Mouse (Mus musculus) ES-E14 (cell line): ENCODE results near the gene Asic2. TPM values are rescaled to one million over a fixed set of nuclear protein-coding genes. Genes with fewer than 3 reads are reported as not detected.

ENCODE experiments used
- DNase-seq: peaks from one replicate; pipeline ENCODE4 v3.0.0-alpha.2; 2013; ENCODE audit warnings: low read depth, low spot score
- H3K27ac ChIP-seq: 2 replicates; pipeline ENCODE4 v1.5.1; 2012; ENCODE audit warnings: low read depth, mild to moderate bottlenecking, low read length, moderate library complexity, mixed read lengths; ENCODE audit not compliant: poor library complexity, insufficient read depth, severe bottlenecking
- H3K36me3 ChIP-seq: 2 replicates; pipeline ENCODE4 v1.6.1; 2012; ENCODE audit warnings: mild to moderate bottlenecking, low read length, moderate library complexity, mixed read lengths; ENCODE audit not compliant: control insufficient read depth, poor library complexity, insufficient read depth, severe bottlenecking
- H3K4me1 ChIP-seq, 2 experiments: fragments of 150-350 bp in 1 of 2; sonication (generic) in 1 of 2; 2 replicates each; pipeline ENCODE4 v1.6.1; 2012; ENCODE audit warnings: low read length in 2 of 2, mild to moderate bottlenecking in 1 of 2, mixed read lengths in 1 of 2; ENCODE audit not compliant: control insufficient read depth in 2 of 2, insufficient read depth in 2 of 2, poor library complexity in 1 of 2
- H3K4me3 ChIP-seq, 2 experiments: fragments of 150-350 bp in 1 of 2; sonication (generic) in 1 of 2; 2 replicates each; pipeline ENCODE4 v1.5.1; 2012; ENCODE audit warnings: low read length in 2 of 2, low read depth in 1 of 2, mild to moderate bottlenecking in 1 of 2, mixed read lengths in 1 of 2; ENCODE audit not compliant: insufficient read depth in 1 of 2, poor library complexity in 1 of 2, severe bottlenecking in 1 of 2
- H3K9ac ChIP-seq: 2 replicates; pipeline ENCODE4 v1.6.1; 2012; ENCODE audit warnings: low read depth, mild to moderate bottlenecking, low read length, mixed read lengths; ENCODE audit not compliant: poor library complexity, insufficient read depth, severe bottlenecking
- H3K9me3 ChIP-seq: fragments of 150-350 bp; sonication (generic); 2 replicates; pipeline ENCODE4 v1.6.1; 2012; ENCODE audit warnings: low read depth, mild to moderate bottlenecking, low read length; ENCODE audit not compliant: control insufficient read depth, insufficient read depth
- CHD2 ChIP-seq: IDR thresholded peaks from 2 replicates; pipeline ENCODE4 v1.6.1; 2014; ENCODE audit warnings: mild to moderate bottlenecking, low read depth, low read length, inconsistent platforms
- HCFC1 ChIP-seq: IDR thresholded peaks from 2 replicates; pipeline ENCODE4 v1.6.1; 2012; ENCODE audit warnings: low read length, inconsistent platforms, borderline replicate concordance; ENCODE audit not compliant: insufficient read depth
- MAFK ChIP-seq: IDR thresholded peaks from 2 replicates; pipeline ENCODE4 v1.6.1; 2014; ENCODE audit warnings: mild to moderate bottlenecking, low read depth, low read length, inconsistent platforms; ENCODE audit not compliant: insufficient read depth
- ZC3H11A ChIP-seq: IDR thresholded peaks from 2 replicates; pipeline ENCODE4 v1.6.1; 2012; ENCODE audit warnings: low read depth, mild to moderate bottlenecking, inconsistent platforms, low read length, borderline replicate concordance
- ZNF384 ChIP-seq: IDR thresholded peaks from 2 replicates; pipeline ENCODE4 v1.6.1; 2012; ENCODE audit warnings: low read depth, low read length, inconsistent platforms
- in situ Hi-C, 2 experiments: fragments of 600-800 bp; cut with MboI; formaldehyde crosslinking; loops; one replicate each; pipeline ENCODE4 v1.15.1; 2025; ENCODE audit warnings: low sequenced_read_pairs in 2 of 2, inconsistent platforms in 1 of 2; ENCODE audit not compliant: unreplicated experiment in 2 of 2
- total RNA-seq: library from RNA; depleted of rRNA; stranded (reverse); fragments of 300-350 nt; gene quantifications from 2 replicates; pipeline ENCODE4 v1.2.3, GENCODE M21; 2012

Asic2 gene
- total RNA-seq, 1 experiment = 0.13 TPM

GRCm38 (mm10) chr11:81060077-81060476 is 908.2 kb downstream of the Asic2 start:
- in situ Hi-C loops = no loop called here

GRCm38 (mm10) chr11:81059546-81059945 is 908.7 kb downstream of the Asic2 start:
- Histone ChIP-seq H3K4me1 (no peaks in the 10 kb centered on the region), H3K27ac (no peak overlapping the region), H3K9ac (no peak overlapping the region), H3K36me3 (no peaks in the 10 kb centered on the region), H3K9me3 (no peaks in the 10 kb centered on the region), H3K4me3 (no peak overlapping the region)
- TF ChIP-seq ZNF384 = no peak
- TF ChIP-seq MAFK = no peak
- TF ChIP-seq ZC3H11A = no peak
- no peak for TF ChIP-seq CHD2
- no peak for TF ChIP-seq HCFC1
- in situ Hi-C loops = no loop called here
- no peak for DNase-seq

More at GRCm38 (mm10) chr11:81060077-81060476, 908.2 kb downstream of the Asic2 start:
- Histone ChIP-seq H3K36me3 (no peaks in the 10 kb centered on the region), H3K27ac (no peak overlapping the region), H3K9ac (no peak overlapping the region), H3K9me3 (no peaks in the 10 kb centered on the region), H3K4me1 (no peaks in the 10 kb centered on the region), H3K4me3 (no peak overlapping the region)
- TF ChIP-seq MAFK (no peak), ZNF384 (no peak), ZC3H11A (no peak), CHD2 (no peak), HCFC1 (no peak)
- no peak for DNase-seq

GRCm38 (mm10) chr11:81057506-81057905 is 910.8 kb downstream of the Asic2 start:
- no peaks in the 10 kb centered on the region for H3K36me3 ChIP-seq
- H3K4me3 ChIP-seq = no peak overlapping the region
- H3K27ac ChIP-seq = no peak overlapping the region
- no peaks in the 10 kb centered on the region for H3K4me1 ChIP-seq
- no peak overlapping the region for H3K9ac ChIP-seq
- no peaks in the 10 kb centered on the region for H3K9me3 ChIP-seq
- DNase-seq = no peak
- in situ Hi-C loops = no loop called here
- TF ChIP-seq ZC3H11A (no peak), CHD2 (no peak), MAFK (no peak), HCFC1 (no peak), ZNF384 (no peak)

GRCm38 (mm10) chr11:81056776-81057175 is 911.5 kb downstream of the Asic2 start:
- no peak for DNase-seq
- no peak overlapping the region for H3K27ac ChIP-seq
- no peaks in the 10 kb centered on the region for H3K4me1 ChIP-seq
- no peaks in the 10 kb centered on the region for H3K9me3 ChIP-seq
- H3K9ac ChIP-seq = no peak overlapping the region
- no peaks in the 10 kb centered on the region for H3K36me3 ChIP-seq
- no peak overlapping the region for H3K4me3 ChIP-seq
- TF ChIP-seq CHD2 = no peak
- TF ChIP-seq ZC3H11A = no peak
- TF ChIP-seq MAFK = no peak
- no peak for TF ChIP-seq HCFC1
- TF ChIP-seq ZNF384 = no peak
- in situ Hi-C loops = no loop called here
